Mouse (Mus musculus): ENCODE measurements around the gene Hsd17b3.

DNA sequence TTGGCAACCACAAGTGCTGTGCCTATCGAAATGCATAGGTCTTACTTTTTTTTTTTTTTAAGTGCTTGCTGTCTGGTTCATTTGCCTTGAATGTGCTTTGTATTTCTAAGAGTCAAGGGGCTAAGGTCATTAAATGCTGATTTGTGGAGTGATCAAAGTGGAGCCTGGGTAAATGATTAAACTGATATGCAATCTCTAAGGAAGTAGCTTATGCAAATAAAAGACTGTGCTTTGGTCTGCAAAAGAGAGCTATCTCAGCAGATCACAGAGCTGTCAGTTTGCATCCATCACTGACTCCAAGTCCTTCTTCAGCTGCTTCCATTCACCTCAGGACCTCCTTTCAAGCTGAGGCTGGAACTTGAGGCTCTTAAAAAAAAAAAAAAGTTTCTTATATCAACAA lies 35.1 kb downstream of the Hsd17b3 start:
- TF ChIP-seq CTCF (IDR thresholded peaks at IDR 0.05; ENCODE audit: low read depth) (no peak), EP300 (IDR thresholded peaks at IDR 0.05; ENCODE audit: low read depth) (no peak)
